Mouse (Mus musculus): ENCODE measurements around the gene Adamts13. TPM values are rescaled to one million over a fixed set of nuclear protein-coding genes. Genes with fewer than 3 reads are reported as not detected.
A peak's percentile ranks its signal among the peaks of the same experiment; 100 is the strongest.

Gene Adamts13
- total and polyA plus RNA-seq, 3 experiments: 0.13 to 0.17 TPM; not detected in 1

- TF ChIP-seq HCFC1 (IDR thresholded peaks at IDR 0.05; ENCODE audit: low read depth, low read length): no peak; the same call in 1 of the 2 replicates
- no peak for TF ChIP-seq ZKSCAN1 (IDR thresholded peaks at IDR 0.05; ENCODE audit: borderline replicate concordance, low read depth, low read length)
- no peak for TF ChIP-seq POLR2AphosphoS2 (IDR thresholded peaks at IDR 0.05; ENCODE audit: low read depth, low read length)
- TF ChIP-seq MAX (IDR thresholded peaks at IDR 0.05; ENCODE audit: low read length): no peak
- TF ChIP-seq ELF1 (IDR thresholded peaks at IDR 0.05; ENCODE audit: low read depth, low read length): 0 out of 2 replicates have a peak, but pooled peaks have one; percentile 1
- no peak for TF ChIP-seq JUND (conservative IDR thresholded peaks at IDR 0.05; ENCODE audit: low read depth, low read length)
- TF ChIP-seq GABPA (IDR thresholded peaks at IDR 0.05; ENCODE audit: insufficient replicate concordance, low read depth, low read length): no peak
- TF ChIP-seq RCOR1 (conservative IDR thresholded peaks at IDR 0.05; ENCODE audit: low read depth, low read length): no peak
- TF ChIP-seq USF1 (IDR thresholded peaks at IDR 0.05; ENCODE audit: low read depth, low read length): no peak
- TF ChIP-seq MAZ (IDR thresholded peaks at IDR 0.05; ENCODE audit: low read depth, low read length): no peak
- no peak for TF ChIP-seq MAFK (IDR thresholded peaks at IDR 0.05; ENCODE audit: insufficient replicate concordance, low read length)
- no peak for TF ChIP-seq SMC3 (IDR thresholded peaks at IDR 0.05; ENCODE audit: low read depth, low read length)
- no peak for TF ChIP-seq USF2 (conservative IDR thresholded peaks at IDR 0.05; ENCODE audit: low read depth, low read length)
- TF ChIP-seq CHD2 (IDR thresholded peaks at IDR 0.05; ENCODE audit: low read length): no peak
- TF ChIP-seq KAT2A (IDR thresholded peaks at IDR 0.05; ENCODE audit: insufficient replicate concordance, low read length): no peak
- TF ChIP-seq BHLHE40 (IDR thresholded peaks at IDR 0.05; ENCODE audit: low read depth, low read length): no peak
- 0 out of 2 replicates have a peak, but pooled peaks have one; percentile 7 for TF ChIP-seq TCF12 (IDR thresholded peaks at IDR 0.05; ENCODE audit: low read depth, low read length)
- TF ChIP-seq NRF1 (IDR thresholded peaks at IDR 0.05; ENCODE audit: low read depth, low read length): no peak
- TF ChIP-seq EP300 (IDR thresholded peaks at IDR 0.05; ENCODE audit: low read length): no peak
- peak; percentile 18; the same call in 1 of the 2 replicates for TF ChIP-seq SIN3A (IDR thresholded peaks at IDR 0.05; ENCODE audit: low read length)
- no peak for TF ChIP-seq PAX5 (IDR thresholded peaks at IDR 0.05; ENCODE audit: low read length)
- TF ChIP-seq RAD21 (IDR thresholded peaks at IDR 0.05; ENCODE audit: low read depth, low read length): no peak
- no peak for TF ChIP-seq MYC (IDR thresholded peaks at IDR 0.05; ENCODE audit: low read depth, low read length)
- no peak for TF ChIP-seq TBP (conservative IDR thresholded peaks at IDR 0.05; ENCODE audit: low read depth, low read length)
- no peak for TF ChIP-seq IRF4 (IDR thresholded peaks at IDR 0.05; ENCODE audit: low read depth, low read length)
- no peak for TF ChIP-seq ZMIZ1 (IDR thresholded peaks at IDR 0.05; ENCODE audit: low read depth, low read length)
- TF ChIP-seq CHD1 (IDR thresholded peaks at IDR 0.05; ENCODE audit: low read depth, low read length): no peak
- no peak for TF ChIP-seq CTCF (conservative IDR thresholded peaks at IDR 0.05 in 1 of 2, IDR thresholded peaks at IDR 0.05 in 1 of 2; ENCODE audit: low read depth in 2 of 2, low read length in 2 of 2)
- TF ChIP-seq E2F4 (IDR thresholded peaks at IDR 0.05; ENCODE audit: insufficient replicate concordance, low read depth, low read length): no peak
- TF ChIP-seq JUN (IDR thresholded peaks at IDR 0.05; ENCODE audit: insufficient read depth, low read depth, low read length): no peak
- TF ChIP-seq NELFE (IDR thresholded peaks at IDR 0.05; ENCODE audit: low read depth, low read length): no peak
- 0 out of 2 replicates have a peak, but pooled peaks have one; percentile 12 for TF ChIP-seq MEF2A (IDR thresholded peaks at IDR 0.05; ENCODE audit: borderline replicate concordance, low read depth, low read length)
- no peak for TF ChIP-seq POLR2A (IDR thresholded peaks at IDR 0.05; ENCODE audit: low read depth, low read length)
- TF ChIP-seq ETS1 (conservative IDR thresholded peaks at IDR 0.05; ENCODE audit: low read depth, low read length): no peak
- TF ChIP-seq ZNF384 (IDR thresholded peaks at IDR 0.05; ENCODE audit: low read depth, low read length): no peak
- TF ChIP-seq MXI1 (IDR thresholded peaks at IDR 0.05; ENCODE audit: low read depth, low read length): peak; percentile 32; the same call in 1 of the 2 replicates
- TF ChIP-seq UBTF (IDR thresholded peaks at IDR 0.05; ENCODE audit: low read depth, low read length): 0 out of 2 replicates have a peak, but pooled peaks have one; percentile 31
- Histone ChIP-seq H3K9me3 (replicated peaks; ENCODE audit: low read length) (no peaks in the 10 kb centered on the region), H3K79me2 (replicated peaks; ENCODE audit: control insufficient read depth, extremely low read depth, insufficient read depth, poor library complexity, severe bottlenecking) (peaks cover 4% of the 10 kb centered on the region; the same call in 1 of the 2 replicates), H3K4me2 (ENCODE audit: insufficient read depth, low read depth, poor library complexity, severe bottlenecking) (peak overlapping the region; percentile 53), H3K36me3 (replicated peaks in 1 of 2; ENCODE audit: control insufficient read depth in 1 of 2, insufficient read depth in 1 of 2, low read length in 1 of 2) (peaks cover 27 to 35% of the 10 kb centered on the region in 2 experiments), H3K27ac (ENCODE audit: insufficient read depth, low read depth) (peak overlapping the region; percentile 73), H3K9ac (ENCODE audit: insufficient read depth, low read depth) (peak overlapping the region; percentile 72), H3K4me3 (replicated peaks in 1 of 3; ENCODE audit: low read depth in 2 of 3, low read length in 2 of 3, poor library complexity in 1 of 3) (peak overlapping the region; percentile 72 to 74 (median 73)), H3K27me3 (replicated peaks) (no peaks in the 10 kb centered on the region), H3K4me1 (ENCODE audit: control insufficient read depth in 1 of 2, insufficient read depth in 2 of 2) (peaks cover 25 to 63% of the 10 kb centered on the region in 2 experiments)
- DNase-seq (ENCODE audit: extremely low read depth): peak; percentile 34
- dilution Hi-C loops (cut with MboI; ENCODE audit: extremely low pct_ligation_motif_present, extremely low pct_unique_long_range_greater_than_20kb, low sequenced_read_pairs) (no loop called here), in situ Hi-C loops (cut with MboI; ENCODE audit: low pct_ligation_motif_present, low pct_unique_long_range_greater_than_20kb, low sequenced_read_pairs) (no loop called here)
Measured at GRCm38 (mm10) chr2:27026857-27027617, 53.8 kb downstream of the Adamts13 start.

Measured in CH12.LX (cell line).